Mouse (Mus musculus): ENCODE measurements around the gene Jade2.

DNA sequence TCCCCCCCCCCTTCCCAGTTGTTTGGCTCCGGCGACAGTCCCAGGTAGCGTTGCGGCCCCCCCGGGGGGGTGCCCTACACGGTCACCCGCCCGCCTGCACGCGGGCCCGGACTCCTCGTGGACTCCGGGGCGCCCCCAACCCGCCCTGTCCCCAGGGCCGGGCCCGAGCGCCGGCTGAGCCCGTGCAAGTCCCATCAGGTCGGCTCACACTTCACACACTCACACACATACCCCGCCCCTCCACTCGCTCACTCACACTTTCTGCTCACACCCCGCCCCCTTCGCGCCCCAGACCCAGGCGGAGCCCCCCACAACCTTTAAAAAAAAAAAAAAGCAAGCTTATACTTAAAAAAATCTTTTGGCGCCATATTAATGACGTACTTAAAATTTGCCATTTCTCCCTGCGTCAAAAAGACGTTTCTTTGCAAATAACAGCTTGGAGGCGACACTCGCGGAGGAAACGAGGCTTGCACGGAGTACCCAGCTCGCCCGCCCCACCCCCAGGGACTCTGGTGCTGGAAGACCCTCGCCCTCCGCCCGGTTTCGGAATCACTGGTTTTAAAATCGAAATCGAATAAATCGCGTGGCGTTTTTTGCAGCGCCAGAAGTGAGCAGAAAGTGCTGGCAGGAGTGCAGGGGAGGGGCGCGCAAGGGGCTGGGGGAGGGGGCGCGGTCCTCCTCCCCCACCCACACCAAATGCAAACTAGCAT, 520 bp upstream of the Jade2 start:
- TF ChIP-seq POLR2A (IDR thresholded peaks at IDR 0.05; ENCODE audit: extremely low read depth, insufficient read depth, low read length) (no peak), CTCF (IDR thresholded peaks at IDR 0.05; ENCODE audit: extremely low read depth, insufficient read depth, low read length) (no peak)
